Mouse (Mus musculus) bone marrow macrophage, adult 2 months (primary cell): ENCODE data around the gene Efcab11.

Source experiments
- CTCF ChIP-seq: IDR thresholded peaks from 2 replicates; pipeline ENCODE4 v1.5.1; 2012; ENCODE audit warnings: low read depth, mild to moderate bottlenecking, low read length, moderate library complexity
- POLR2A ChIP-seq: IDR thresholded peaks from 2 replicates; pipeline ENCODE4 v1.6.1; 2012; ENCODE audit warnings: mild to moderate bottlenecking, low read depth, low read length, borderline replicate concordance

DNA sequence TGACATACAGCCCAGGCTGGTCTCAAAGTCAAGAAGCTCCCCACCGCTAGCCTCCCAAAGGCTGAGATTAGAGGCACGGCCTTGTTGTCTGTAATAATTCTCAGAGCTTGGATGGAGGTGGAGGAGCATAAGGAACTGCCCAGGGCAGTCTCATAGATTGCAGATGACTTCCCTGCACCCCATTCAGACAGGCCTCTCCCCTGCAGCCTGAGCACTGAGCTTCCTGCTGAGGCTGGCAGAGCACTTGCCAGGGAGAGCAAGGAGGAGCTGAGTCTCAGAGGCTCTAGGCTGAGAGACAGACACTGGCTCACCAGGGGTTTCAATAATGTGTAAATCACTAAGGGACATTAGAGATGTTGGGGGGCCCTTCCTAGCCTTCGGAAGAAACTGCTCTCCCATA lies 147.3 kb downstream of the Efcab11 start:
- no peak for TF ChIP-seq POLR2A
- TF ChIP-seq CTCF, result no peak
